Mouse (Mus musculus) liver, adult (tissue): ENCODE results near the gene Glra4.

ENCODE experiments used
- GATA4 ChIP-seq: IDR thresholded peaks from 2 replicates; pipeline ENCODE4 v1.6.1; 2014; ENCODE audit warnings: mild to moderate bottlenecking, low read length; ENCODE audit not compliant: insufficient replicate concordance

Glra4 gene

GRCm38 (mm10) chrX:136741651-136742201 is 38.2 kb downstream of the Glra4 start:
- TF ChIP-seq GATA4: no peak

DNA sequence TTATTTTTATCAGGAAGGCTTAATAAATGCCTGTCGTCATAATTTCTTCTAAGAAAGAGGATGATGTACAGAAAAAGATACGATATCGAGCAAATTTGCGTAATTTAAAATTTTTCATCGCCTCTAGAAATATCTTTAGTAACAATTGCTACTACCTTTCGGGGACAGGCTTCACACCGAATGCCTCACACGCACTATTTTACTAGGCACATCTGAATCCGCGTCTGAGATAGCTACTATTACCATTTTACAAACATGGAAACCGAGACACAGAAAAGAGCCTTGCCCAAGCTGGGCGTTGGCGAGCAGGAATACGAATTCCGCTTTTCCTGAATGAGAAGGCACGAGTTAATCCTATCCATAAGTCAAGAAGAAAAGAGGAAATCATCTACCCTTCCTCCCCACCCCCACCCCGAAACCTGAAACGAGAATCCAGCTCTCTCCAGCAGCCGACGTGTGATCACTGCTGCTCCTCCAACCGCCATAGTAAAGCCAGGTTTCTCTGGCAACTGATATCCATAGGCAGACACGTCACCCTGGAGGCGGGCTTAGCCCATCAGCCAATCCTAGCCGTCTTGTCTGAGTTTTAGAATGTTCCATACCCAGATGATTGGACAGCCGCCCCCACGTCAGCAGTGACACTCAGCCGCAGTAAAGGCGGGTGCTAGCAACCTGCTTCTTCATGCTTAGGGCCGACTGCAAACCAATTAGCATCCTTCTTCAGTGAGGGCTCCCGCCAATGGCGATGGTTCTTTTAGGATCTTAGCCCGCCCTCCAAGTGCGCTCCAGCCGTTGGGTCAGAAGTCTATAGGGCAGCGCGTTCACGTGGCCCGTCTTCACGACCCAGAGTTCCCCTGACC is 38.9 kb downstream of the Glra4 start:
- TF ChIP-seq GATA4: no peak

GRCm38 (mm10) chrX:136740087-136740790 is 39.7 kb downstream of the Glra4 start:
- TF ChIP-seq GATA4: no peak

- TF ChIP-seq GATA4: no peak
Observed at GRCm38 (mm10) chrX:136732016-136732415, 47.9 kb downstream of the Glra4 start.

- TF ChIP-seq GATA4: no peak
Observed at GRCm38 (mm10) chrX:136708782-136709181, 71.2 kb downstream of the Glra4 start.

GRCm38 (mm10) chrX:136708168-136708681 is 71.7 kb downstream of the Glra4 start:
- no peak for TF ChIP-seq GATA4
